Mouse (Mus musculus) small intestine, adult 2 months (tissue): Measurements from ENCODE around the gene Chrm4.

Experiments used
- CTCF ChIP-seq: fragments of 200-500 bp; IDR thresholded peaks from 2 replicates; pipeline ENCODE4 v1.5.1; 2012; ENCODE audit warnings: low read depth, mild to moderate bottlenecking, control low read depth, inconsistent platforms, low read length, moderate library complexity, mixed read lengths; ENCODE audit not compliant: insufficient replicate concordance, insufficient read length; ENCODE audit errors: extremely low read depth
- POLR2A ChIP-seq: fragments of 200-500 bp; IDR thresholded peaks from 2 replicates; pipeline ENCODE4 v1.6.1; 2012; ENCODE audit warnings: low read depth, mild to moderate bottlenecking, control low read depth, inconsistent platforms, low read length, moderate library complexity

GRCm38 (mm10) chr2:91950275-91951085 lies 23.4 kb downstream of the Chrm4 start:
- TF ChIP-seq POLR2A (no peak), CTCF (no peak)
